Mouse (Mus musculus) cerebellum, adult 2 months (tissue): ENCODE measurements around the gene Hand2.

Source experiments
- CTCF ChIP-seq: fragments of 200-500 bp; IDR thresholded peaks from 2 replicates; pipeline ENCODE4 v1.5.1; 2011; ENCODE audit warnings: low read depth, mild to moderate bottlenecking, control low read depth, low read length, moderate library complexity, borderline replicate concordance; ENCODE audit not compliant: insufficient read depth
- POLR2A ChIP-seq: fragments of 200-500 bp; IDR thresholded peaks from 2 replicates; pipeline ENCODE4 v1.6.1; 2011; ENCODE audit warnings: low read length, control low read depth, borderline replicate concordance; ENCODE audit not compliant: insufficient read depth

DNA sequence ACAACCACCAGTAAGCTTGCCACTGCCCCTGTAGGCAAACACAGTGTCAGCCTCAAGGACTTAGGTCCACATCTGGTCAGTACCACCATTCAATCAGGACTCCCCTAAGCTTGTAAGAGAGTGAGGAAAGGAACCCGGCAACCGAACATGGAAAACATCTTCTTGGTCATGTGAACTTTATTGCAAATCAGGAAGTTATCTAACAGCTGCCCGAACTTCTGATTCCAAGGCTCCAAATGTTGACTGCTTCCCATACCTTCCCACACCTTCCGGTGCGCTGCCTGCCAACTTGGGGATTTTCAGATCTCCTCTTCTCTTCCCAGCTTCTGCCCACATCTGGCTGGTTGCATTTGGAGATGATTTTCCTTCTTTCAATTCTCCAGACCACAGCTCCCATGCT, 26.4 kb downstream of the Hand2 start:
- TF ChIP-seq CTCF: no peak
- TF ChIP-seq POLR2A: no peak
